Mouse (Mus musculus) kidney, adult 18-20 months (tissue): ENCODE measurements around the gene Crybb1.

Experiments
- DNase-seq: peaks from one replicate; pipeline ENCODE4 v3.0.0; 2021

Crybb1 gene

GRCm38 (mm10) chr5:112237866-112238570 is 17.6 kb upstream of the Crybb1 start:
- no peak for DNase-seq

GRCm38 (mm10) chr5:112238781-112239482 is 16.7 kb upstream of the Crybb1 start:
- DNase-seq = no peak

GRCm38 (mm10) chr5:112240761-112241160 is 14.9 kb upstream of the Crybb1 start:
- peak; percentile 89 for DNase-seq

- DNase-seq = no peak
These were observed 13.8 kb upstream of the Crybb1 start for GRCm38 (mm10) chr5:112241849-112242248.

- peak; percentile 62 for DNase-seq
These were observed 13.2 kb upstream of the Crybb1 start for GRCm38 (mm10) chr5:112242361-112242778.

- no peak for DNase-seq
These were observed 12.6 kb upstream of the Crybb1 start for GRCm38 (mm10) chr5:112243041-112243440.

- no peak for DNase-seq
These were observed 11.9 kb upstream of the Crybb1 start for GRCm38 (mm10) chr5:112243539-112244274.

GRCm38 (mm10) chr5:112244275-112244562 is 11.4 kb upstream of the Crybb1 start:
- no peak for DNase-seq

- no peak for DNase-seq
These were observed 10.6 kb upstream of the Crybb1 start for GRCm38 (mm10) chr5:112244890-112245615.

- no peak for DNase-seq
These were observed 8.2 kb upstream of the Crybb1 start for GRCm38 (mm10) chr5:112247399-112247798.

GRCm38 (mm10) chr5:112249106-112249505 is 6.5 kb upstream of the Crybb1 start:
- DNase-seq = no peak

GRCm38 (mm10) chr5:112252400-112252799 is 3.2 kb upstream of the Crybb1 start, which contains the start of gene Cryba4:
Gene Cryba4, minus strand, starts transcription at chr5:112252518.
- DNase-seq = no peak

- peak; percentile 46 for DNase-seq
These were observed 2.4 kb upstream of the Crybb1 start for GRCm38 (mm10) chr5:112253169-112253568.

GRCm38 (mm10) chr5:112254282-112254806 is 1.3 kb upstream of the Crybb1 start:
- peak; percentile 31 for DNase-seq

GRCm38 (mm10) chr5:112256457-112256856 is 842 bp downstream of the Crybb1 start:
- DNase-seq = no peak

GRCm38 (mm10) chr5:112257896-112258295 is 2.3 kb downstream of the Crybb1 start:
- DNase-seq = no peak

- DNase-seq = no peak
These were observed 4.4 kb downstream of the Crybb1 start for GRCm38 (mm10) chr5:112259862-112260650.

- no peak for DNase-seq
These were observed 5.2 kb downstream of the Crybb1 start for GRCm38 (mm10) chr5:112260818-112261217.

GRCm38 (mm10) chr5:112264099-112264498 is 8.5 kb downstream of the Crybb1 start:
- DNase-seq = no peak

- no peak for DNase-seq
These were observed 9.5 kb downstream of the Crybb1 start for GRCm38 (mm10) chr5:112265110-112265509.

GRCm38 (mm10) chr5:112265515-112265914 is 9.9 kb downstream of the Crybb1 start:
- DNase-seq = no peak
